Mouse (Mus musculus) ovary, postnatal 36 days (tissue): ENCODE results near the gene Mki67.
"Not testable (repeated sequence)": the region's sequence is repeated elsewhere in the genome, so short reads cannot be mapped to it uniquely, and the experiment has no call there.

ENCODE experiments used
- DNase-seq: peaks from one replicate; pipeline ENCODE4 v3.0.0; 2022; ENCODE audit warnings: low spot score, mixed read lengths

The Mki67 gene

GRCm38 (mm10) chr7:135716968-135717557 is 902 bp upstream of the Mki67 start:
- no peak for DNase-seq

GRCm38 (mm10) chr7:135716445-135716877 is 300 bp upstream of the Mki67 start:
- peak; percentile 86 for DNase-seq

GRCm38 (mm10) chr7:135715166-135715565 is 995 bp downstream of the Mki67 start:
- DNase-seq, result no peak

- no peak for DNase-seq
These were observed 2.8 kb downstream of the Mki67 start for GRCm38 (mm10) chr7:135713326-135713725.

GRCm38 (mm10) chr7:135712534-135712933 is 3.6 kb downstream of the Mki67 start:
- DNase-seq, result no peak

- no peak for DNase-seq
These were observed 5.5 kb downstream of the Mki67 start for GRCm38 (mm10) chr7:135710702-135711101.

- DNase-seq, result no peak
These were observed 10.4 kb downstream of the Mki67 start for GRCm38 (mm10) chr7:135705753-135706152.

GRCm38 (mm10) chr7:135705083-135705482 is 11.1 kb downstream of the Mki67 start:
- no peak for DNase-seq

- DNase-seq, result no peak
These were observed 11.9 kb downstream of the Mki67 start for GRCm38 (mm10) chr7:135704251-135704650.

GRCm38 (mm10) chr7:135703600-135704148 is 12.5 kb downstream of the Mki67 start:
- DNase-seq, result no peak

GRCm38 (mm10) chr7:135699351-135699750 is 16.8 kb downstream of the Mki67 start:
- DNase-seq, result not testable (repeated sequence)

- no peak for DNase-seq
These were observed 17.8 kb downstream of the Mki67 start for GRCm38 (mm10) chr7:135698362-135698761.

GRCm38 (mm10) chr7:135697021-135697740 is 19.0 kb downstream of the Mki67 start:
- DNase-seq, result not testable (repeated sequence)

- DNase-seq, result no peak
These were observed 20.0 kb downstream of the Mki67 start for GRCm38 (mm10) chr7:135696127-135696526.

GRCm38 (mm10) chr7:135694796-135695195 is 21.4 kb downstream of the Mki67 start:
- DNase-seq, result no peak

- no peak for DNase-seq
These were observed 22.0 kb downstream of the Mki67 start for GRCm38 (mm10) chr7:135694130-135694529.

GRCm38 (mm10) chr7:135691941-135692340 is 24.2 kb downstream of the Mki67 start:
- DNase-seq, result no peak

- no peak for DNase-seq
These were observed 26.8 kb downstream of the Mki67 start for GRCm38 (mm10) chr7:135689396-135689795.

- DNase-seq, result no peak
These were observed 31.2 kb downstream of the Mki67 start for GRCm38 (mm10) chr7:135684938-135685337.

- not testable (repeated sequence) for DNase-seq
These were observed 32.1 kb downstream of the Mki67 start for GRCm38 (mm10) chr7:135684098-135684497.

- DNase-seq, result peak; percentile 38
These were observed 35.8 kb downstream of the Mki67 start for GRCm38 (mm10) chr7:135680334-135680733.

GRCm38 (mm10) chr7:135676722-135677121 is 39.4 kb downstream of the Mki67 start:
- no peak for DNase-seq

- no peak for DNase-seq
These were observed 42.6 kb downstream of the Mki67 start for GRCm38 (mm10) chr7:135673576-135673975.
